Mouse (Mus musculus) CH12.LX (cell line): ENCODE results near the gene Ppt1. TPM values are rescaled to one million over a fixed set of nuclear protein-coding genes. Genes with fewer than 3 reads are reported as not detected.

Source experiments
- DNase-seq: peaks from one replicate; pipeline ENCODE4 v3.0.0-alpha.2; 2013; ENCODE audit errors: extremely low read depth
- H3K27ac ChIP-seq: 2 replicates; pipeline ENCODE4 v1.5.1; 2012; ENCODE audit warnings: low read depth, mild to moderate bottlenecking, control low read depth, moderate library complexity; ENCODE audit not compliant: insufficient read depth
- H3K27me3 ChIP-seq: replicated peaks from 2 replicates; pipeline ENCODE3; 2012; ENCODE audit warnings: inconsistent platforms
- H3K36me3 ChIP-seq, 2 experiments: replicated peaks in 1 of 2; 2 replicates each; pipeline versions ENCODE3 to v1.6.1; 2012; ENCODE audit warnings: inconsistent platforms in 1 of 2, low read length in 1 of 2, mild to moderate bottlenecking in 1 of 2, mixed read lengths in 1 of 2, moderate library complexity in 1 of 2; ENCODE audit not compliant: control insufficient read depth in 1 of 2, insufficient read depth in 1 of 2
- H3K4me1 ChIP-seq, 2 experiments: 2 replicates each; pipeline ENCODE4 v1.6.1; 2012; ENCODE audit warnings: inconsistent platforms in 1 of 2, moderate library complexity in 1 of 2; ENCODE audit not compliant: insufficient read depth in 2 of 2, control insufficient read depth in 1 of 2
- H3K4me2 ChIP-seq: 2 replicates; pipeline ENCODE4 v1.6.1; 2012; ENCODE audit warnings: low read depth, mild to moderate bottlenecking, control low read depth; ENCODE audit not compliant: poor library complexity, insufficient read depth, severe bottlenecking
- H3K4me3 ChIP-seq, 3 experiments: fragments of 150-350 bp in 1 of 3; sonication (generic) in 1 of 3; replicated peaks in 1 of 3; 2 replicates each; pipeline versions ENCODE3 to v1.5.1; 2011 to 2012; ENCODE audit warnings: low read depth in 2 of 3, low read length in 2 of 3, mild to moderate bottlenecking in 2 of 3, moderate library complexity in 2 of 3, control low read depth in 1 of 3, improper control_type of control experiment in 1 of 3, inconsistent platforms in 1 of 3, mixed read lengths in 1 of 3; ENCODE audit not compliant: poor library complexity in 1 of 3
- H3K79me2 ChIP-seq: replicated peaks from 2 replicates; pipeline ENCODE4 v1.6.1; 2012; ENCODE audit warnings: mild to moderate bottlenecking, moderate library complexity; ENCODE audit not compliant: control insufficient read depth, poor library complexity, insufficient read depth, severe bottlenecking; ENCODE audit errors: extremely low read depth
- H3K9ac ChIP-seq: 2 replicates; pipeline ENCODE4 v1.6.1; 2012; ENCODE audit warnings: low read depth, mild to moderate bottlenecking, control low read depth, moderate library complexity; ENCODE audit not compliant: insufficient read depth
- H3K9me3 ChIP-seq: replicated peaks from 2 replicates; pipeline ENCODE3; 2012; ENCODE audit warnings: low read length, inconsistent platforms, mixed read lengths
- BHLHE40 ChIP-seq: IDR thresholded peaks from 2 replicates; pipeline ENCODE4 v1.6.1; 2011; ENCODE audit warnings: mild to moderate bottlenecking, low read depth, low read length, improper control_type of control experiment
- CTCF ChIP-seq, 2 experiments: IDR thresholded peaks in 1 of 2; conservative IDR thresholded peaks in 1 of 2; 2 replicates each; pipeline ENCODE4 v1.5.1; 2011 to 2012; ENCODE audit warnings: low read depth in 2 of 2, low read length in 2 of 2, improper control_type of control experiment in 1 of 2, inconsistent platforms in 1 of 2, mild to moderate bottlenecking in 1 of 2, moderate library complexity in 1 of 2
- E2F4 ChIP-seq: IDR thresholded peaks from 2 replicates; pipeline ENCODE4 v1.6.1; 2011; ENCODE audit warnings: low read depth, low read length, improper control_type of control experiment; ENCODE audit not compliant: insufficient replicate concordance
- ELF1 ChIP-seq: IDR thresholded peaks from 2 replicates; pipeline ENCODE4 v1.6.1; 2014; ENCODE audit warnings: low read depth, mild to moderate bottlenecking, inconsistent platforms, low read length, improper control_type of control experiment
- ETS1 ChIP-seq: conservative IDR thresholded peaks from 2 replicates; pipeline ENCODE4 v1.6.1; 2012; ENCODE audit warnings: low read depth, mild to moderate bottlenecking, inconsistent platforms, low read length, improper control_type of control experiment, moderate library complexity
- HCFC1 ChIP-seq: IDR thresholded peaks from 2 replicates; pipeline ENCODE4 v1.6.1; 2012; ENCODE audit warnings: low read depth, mild to moderate bottlenecking, inconsistent platforms, low read length, improper control_type of control experiment
- IRF4 ChIP-seq: IDR thresholded peaks from 2 replicates; pipeline ENCODE4 v1.6.1; 2014; ENCODE audit warnings: low read depth, mild to moderate bottlenecking, inconsistent platforms, low read length, improper control_type of control experiment
- JUN ChIP-seq: IDR thresholded peaks from 2 replicates; pipeline ENCODE4 v1.6.1; 2011; ENCODE audit warnings: low read depth, mild to moderate bottlenecking, low read length, improper control_type of control experiment, moderate library complexity; ENCODE audit not compliant: insufficient read depth
- JUND ChIP-seq: conservative IDR thresholded peaks from 2 replicates; pipeline ENCODE4 v1.6.1; 2011; ENCODE audit warnings: low read depth, low read length, improper control_type of control experiment
- MAFK ChIP-seq: IDR thresholded peaks from 2 replicates; pipeline ENCODE4 v1.6.1; 2011; ENCODE audit warnings: low read length, improper control_type of control experiment; ENCODE audit not compliant: insufficient replicate concordance
- MXI1 ChIP-seq: IDR thresholded peaks from 2 replicates; pipeline ENCODE4 v1.6.1; 2011; ENCODE audit warnings: mild to moderate bottlenecking, low read depth, low read length, improper control_type of control experiment
- MYC ChIP-seq: IDR thresholded peaks from 2 replicates; pipeline ENCODE4 v1.6.1; 2011; ENCODE audit warnings: low read depth, mild to moderate bottlenecking, improper control_type of control experiment, low read length
- PAX5 ChIP-seq: IDR thresholded peaks from 2 replicates; pipeline ENCODE4 v1.6.1; 2012; ENCODE audit warnings: low read length, inconsistent platforms, mixed read lengths
- POLR2A ChIP-seq: IDR thresholded peaks from 2 replicates; pipeline ENCODE4 v1.6.1; 2011; ENCODE audit warnings: low read depth, mild to moderate bottlenecking, improper control_type of control experiment, low read length
- POLR2AphosphoS2 ChIP-seq: IDR thresholded peaks from 2 replicates; pipeline ENCODE4 v1.6.1; 2011; ENCODE audit warnings: low read depth, low read length, improper control_type of control experiment
- RAD21 ChIP-seq: IDR thresholded peaks from 2 replicates; pipeline ENCODE4 v1.6.1; 2011; ENCODE audit warnings: low read depth, mild to moderate bottlenecking, low read length, improper control_type of control experiment, moderate library complexity
- RCOR1 ChIP-seq: conservative IDR thresholded peaks from 2 replicates; pipeline ENCODE4 v1.6.1; 2012; ENCODE audit warnings: low read depth, mild to moderate bottlenecking, inconsistent platforms, low read length, improper control_type of control experiment
- SIN3A ChIP-seq: IDR thresholded peaks from 2 replicates; pipeline ENCODE4 v1.6.1; 2012; ENCODE audit warnings: low read length, improper control_type of control experiment, inconsistent platforms
- SMC3 ChIP-seq: IDR thresholded peaks from 2 replicates; pipeline ENCODE4 v1.6.1; 2011; ENCODE audit warnings: low read depth, low read length, improper control_type of control experiment
- TCF12 ChIP-seq: IDR thresholded peaks from 2 replicates; pipeline ENCODE4 v1.6.1; 2014; ENCODE audit warnings: low read depth, mild to moderate bottlenecking, inconsistent platforms, low read length, improper control_type of control experiment
- UBTF ChIP-seq: IDR thresholded peaks from 2 replicates; pipeline ENCODE4 v1.6.1; 2012; ENCODE audit warnings: low read depth, mild to moderate bottlenecking, inconsistent platforms, low read length, improper control_type of control experiment, moderate library complexity
- USF1 ChIP-seq: IDR thresholded peaks from 2 replicates; pipeline ENCODE4 v1.6.1; 2014; ENCODE audit warnings: low read depth, mild to moderate bottlenecking, inconsistent platforms, low read length, improper control_type of control experiment
- ZC3H11A ChIP-seq: IDR thresholded peaks from 2 replicates; pipeline ENCODE4 v1.6.1; 2012; ENCODE audit warnings: low read depth, mild to moderate bottlenecking, inconsistent platforms, low read length, improper control_type of control experiment
- ZKSCAN1 ChIP-seq: IDR thresholded peaks from 2 replicates; pipeline ENCODE4 v1.6.1; 2012; ENCODE audit warnings: low read depth, inconsistent platforms, low read length, improper control_type of control experiment, borderline replicate concordance
- ZMIZ1 ChIP-seq: IDR thresholded peaks from 2 replicates; pipeline ENCODE4 v1.6.1; 2012; ENCODE audit warnings: low read depth, mild to moderate bottlenecking, inconsistent platforms, low read length, improper control_type of control experiment
- dilution Hi-C: fragments of 300-500 bp; cut with MboI; formaldehyde crosslinking; loops from 2 replicates; pipeline ENCODE4 v1.14.3; 2020; ENCODE audit warnings: low sequenced_read_pairs; ENCODE audit not compliant: extremely low pct_unique_long_range_greater_than_20kb, extremely low pct_ligation_motif_present
- in situ Hi-C: fragments of 300-500 bp; cut with MboI; formaldehyde crosslinking; loops from 3 replicates; pipeline ENCODE4 v1.14.3; 2019; ENCODE audit warnings: low sequenced_read_pairs, low pct_ligation_motif_present, low pct_unique_long_range_greater_than_20kb, mixed read lengths
- polyA plus RNA-seq: library from polyadenylated mRNA; unstranded; fragments of >175 nt; gene quantifications from 2 replicates; pipeline ENCODE4 v1.2.1, GENCODE M21; 2012; ENCODE audit warnings: low read depth; ENCODE audit not compliant: insufficient read length
- total RNA-seq, 2 experiments: library from RNA; depleted of rRNA; stranded (reverse); fragments of 300-350 nt in 1 of 2; fragments of >200 nt in 1 of 2; gene quantifications; 2 replicates each; pipeline ENCODE4 v1.2.3; 2012 to 2014

The Ppt1 gene
- total and polyA plus RNA-seq, 3 experiments: 23.8 to 30.7 (median 23.9) TPM

- TF ChIP-seq MAFK: no peak
These were observed at the start of gene Ppt1 (continued) for GRCm38 (mm10) chr4:122835530-122836402.

GRCm38 (mm10) chr4:122789335-122790089 is 46.5 kb upstream of the Ppt1 start:
- Histone ChIP-seq H3K27ac (no peak overlapping the region), H3K9ac (no peak overlapping the region), H3K4me3 (no peak overlapping the region), H3K4me2 (no peak overlapping the region), H3K27me3 (peaks cover 51% of the 10 kb centered on the region), H3K4me1 (no peaks in the 10 kb centered on the region), H3K79me2 (no peaks in the 10 kb centered on the region), H3K9me3 (no peaks in the 10 kb centered on the region)
- DNase-seq: no peak
- dilution Hi-C loops: no loop called here
- TF ChIP-seq ZMIZ1 (no peak), POLR2A (no peak), UBTF (no peak), MAFK (no peak)
- TF ChIP-seq, all 38 proteins: peak for 0
- in situ Hi-C loops: no loop called here
- no peaks in the 10 kb centered on the region for H3K36me3 ChIP-seq

DNA sequence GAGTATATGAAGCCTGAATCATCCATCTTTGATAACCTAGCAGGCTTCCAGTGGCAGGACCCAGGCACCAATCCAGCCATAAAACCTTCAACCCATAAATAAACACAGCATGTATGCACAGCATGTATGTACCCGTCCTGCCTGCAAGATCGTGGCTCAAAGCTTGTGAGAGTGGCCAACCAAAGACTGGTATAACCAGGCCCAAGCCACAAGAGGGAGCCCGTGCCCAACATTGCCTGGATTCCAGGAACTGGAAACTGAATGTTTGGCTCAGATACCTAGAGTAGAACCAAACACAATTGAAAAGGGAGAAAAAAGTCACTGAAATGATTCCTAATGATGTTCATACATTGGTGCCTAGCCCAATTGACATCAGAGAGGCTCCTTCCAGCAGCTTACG is 27.9 kb upstream of the Ppt1 start:
- H3K27ac ChIP-seq: no peak overlapping the region
- peak; percentile 77 for DNase-seq
- no peaks in the 10 kb centered on the region for H3K4me1 ChIP-seq
- no peak overlapping the region for H3K9ac ChIP-seq
- dilution Hi-C loops (no loop called here), in situ Hi-C loops (loop anchor here (10.0 kb wide), 1 partner anchor 277 kb away; no protein-coding TSS in a partner anchor)
- H3K4me3 ChIP-seq: no peak overlapping the region
- H3K36me3 ChIP-seq: no peaks in the 10 kb centered on the region
- no peaks in the 10 kb centered on the region for H3K79me2 ChIP-seq
- H3K9me3 ChIP-seq: no peaks in the 10 kb centered on the region
- TF ChIP-seq MXI1 (no peak), ELF1 (peak; percentile 64), ETS1 (no peak), RCOR1 (no peak), SIN3A (no peak), E2F4 (no peak), MYC (no peak), ZC3H11A (peak; percentile 73), RAD21 (peak; percentile 94), SMC3 (peak; percentile 91), POLR2A (no peak), HCFC1 (no peak), JUND (no peak), UBTF (no peak), PAX5 (no peak), USF1 (no peak), POLR2AphosphoS2 (no peak), IRF4 (peak; percentile 48; the same call in 1 of the 2 replicates), BHLHE40 (no peak), TCF12 (no peak), CTCF (conservative IDR thresholded peaks at IDR 0.05 in 1 of 2, IDR thresholded peaks at IDR 0.05 in 1 of 2; ENCODE audit: low read depth in 2 of 2, low read length in 2 of 2) (peak; percentile 66 to 96), JUN (no peak), ZKSCAN1 (no peak)
- H3K4me2 ChIP-seq: no peak overlapping the region
- peaks cover 19% of the 10 kb centered on the region for H3K27me3 ChIP-seq
